Mouse (Mus musculus) liver, postnatal 0 days (tissue): ENCODE data around the gene Tmem86a.

Source experiments
- CTCF ChIP-seq: sonication (generic); IDR thresholded peaks from 2 replicates; pipeline ENCODE4 v1.5.1; 2016; ENCODE audit warnings: antibody characterized with exemption, low read depth
- EP300 ChIP-seq: IDR thresholded peaks from 2 replicates; pipeline ENCODE4 v1.6.1; 2016; ENCODE audit warnings: antibody characterized with exemption, low read depth, mild to moderate bottlenecking

- TF ChIP-seq CTCF = no peak
- TF ChIP-seq EP300 = no peak
These were observed 8.7 kb upstream of the Tmem86a start for GRCm38 (mm10) chr7:47041706-47042105.
